Mouse (Mus musculus): Measurements from ENCODE around the gene Gm10639. TPM values are rescaled to one million over a fixed set of nuclear protein-coding genes. Genes with fewer than 3 reads are reported as not detected.
"Not testable (repeated sequence)": the region's sequence is repeated elsewhere in the genome, so short reads cannot be mapped to it uniquely, and the experiment has no call there.

The Gm10639 gene
- polyA plus RNA-seq, 1 experiment, result not detected

GRCm38 (mm10) chr9:78347004-78347403 lies 57.3 kb downstream of the Gm10639 start:
- no peak overlapping the region for H3K4me3 ChIP-seq (replicated peaks; ENCODE audit: insufficient read depth, low read depth, low read length)
- no peak for TF ChIP-seq POLR2A (IDR thresholded peaks at IDR 0.05; ENCODE audit: borderline replicate concordance, insufficient read depth, low read length)
- TF ChIP-seq CTCF (IDR thresholded peaks at IDR 0.05; ENCODE audit: borderline replicate concordance, insufficient read depth, low read depth, low read length), result no peak
- no peaks in the 10 kb centered on the region for H3K27me3 ChIP-seq (ENCODE audit: control insufficient read depth, insufficient read depth, low read length)
- H3K4me1 ChIP-seq (ENCODE audit: control insufficient read depth, insufficient read depth, low read length), result no peaks in the 10 kb centered on the region
- no peak for DNase-seq
- no peak overlapping the region for H3K27ac ChIP-seq (ENCODE audit: insufficient read depth, low read length)
- 65% methylated on average over 3 of the region's 3 CpGs for WGBS

GRCm38 (mm10) chr9:78348206-78349004 lies 58.7 kb downstream of the Gm10639 start:
- H3K4me3 ChIP-seq (replicated peaks; ENCODE audit: insufficient read depth, low read depth, low read length); H3K27ac ChIP-seq (ENCODE audit: insufficient read depth, low read length); DNase-seq; H3K27me3 ChIP-seq (ENCODE audit: control insufficient read depth, insufficient read depth, low read length); H3K4me1 ChIP-seq (ENCODE audit: control insufficient read depth, insufficient read depth, low read length): not testable (repeated sequence)
- WGBS, result 69% methylated on average over 6 of the region's 6 CpGs

GRCm38 (mm10) chr9:78349141-78349540 lies 59.4 kb downstream of the Gm10639 start:
- not testable (repeated sequence) for H3K4me3 ChIP-seq (replicated peaks; ENCODE audit: insufficient read depth, low read depth, low read length); H3K27me3 ChIP-seq (ENCODE audit: control insufficient read depth, insufficient read depth, low read length); DNase-seq; H3K4me1 ChIP-seq (ENCODE audit: control insufficient read depth, insufficient read depth, low read length); H3K27ac ChIP-seq (ENCODE audit: insufficient read depth, low read length)
- WGBS, result 57% methylated on average over 3 of the region's 3 CpGs

DNA sequence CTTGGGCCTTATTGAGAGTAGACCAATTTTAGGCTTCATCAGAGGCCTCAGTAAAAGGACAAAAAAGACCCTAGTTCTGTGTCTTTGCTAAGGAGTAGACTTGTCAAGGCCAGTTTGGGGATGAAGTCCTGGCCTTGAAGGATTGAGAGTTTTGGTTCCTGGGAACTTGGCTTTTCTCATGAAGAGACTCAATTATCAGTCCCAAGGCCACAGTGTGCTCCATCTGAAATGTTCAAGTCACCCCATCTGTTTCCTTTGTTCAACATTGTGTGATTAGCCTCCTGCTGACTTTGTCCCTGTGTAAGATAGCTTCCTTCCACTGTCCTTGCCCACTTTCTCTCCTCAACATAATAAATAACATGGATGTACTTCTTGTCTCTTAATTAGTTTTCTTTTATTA lies 60.3 kb downstream of the Gm10639 start:
- H3K4me1 ChIP-seq (ENCODE audit: control insufficient read depth, insufficient read depth, low read length); H3K27ac ChIP-seq (ENCODE audit: insufficient read depth, low read length); DNase-seq; H3K4me3 ChIP-seq (replicated peaks; ENCODE audit: insufficient read depth, low read depth, low read length); H3K27me3 ChIP-seq (ENCODE audit: control insufficient read depth, insufficient read depth, low read length): not testable (repeated sequence)

- no peak for TF ChIP-seq POLR2A (IDR thresholded peaks at IDR 0.05; ENCODE audit: borderline replicate concordance, insufficient read depth, low read length)
- TF ChIP-seq CTCF (IDR thresholded peaks at IDR 0.05; ENCODE audit: borderline replicate concordance, insufficient read depth, low read depth, low read length), result no peak
- H3K27me3 ChIP-seq (ENCODE audit: control insufficient read depth, insufficient read depth, low read length), result no peaks in the 10 kb centered on the region
- no peak overlapping the region for H3K4me3 ChIP-seq (replicated peaks; ENCODE audit: insufficient read depth, low read depth, low read length)
- H3K4me1 ChIP-seq (ENCODE audit: control insufficient read depth, insufficient read depth, low read length), result no peaks in the 10 kb centered on the region
- DNase-seq, result no peak
- no peak overlapping the region for H3K27ac ChIP-seq (ENCODE audit: insufficient read depth, low read length)
- 66% methylated on average over 6 of the region's 6 CpGs for WGBS
Measured at GRCm38 (mm10) chr9:78351504-78352220, 61.9 kb downstream of the Gm10639 start.

Other genes with a start within 250 kb of the Gm10639 start
- not detected in 2 replicates for gene Gcm1, start 238.0 kb upstream of the Gm10639 start, polyA plus RNA-seq (2012; rRNA removed)
- gene Fbxo9, start 180.9 kb upstream of the Gm10639 start, polyA plus RNA-seq (2012; rRNA removed), result 207 and 224 TPM in 2 replicates
- 15.1 and 16.9 TPM in 2 replicates for gene Ick, start 180.7 kb upstream of the Gm10639 start, polyA plus RNA-seq (2012; rRNA removed)
- 107 and 113 TPM in 2 replicates for gene Gsta4, start 107.1 kb upstream of the Gm10639 start, polyA plus RNA-seq (2012; rRNA removed)
- not detected in 2 replicates for gene Gsta1, start 59.3 kb upstream of the Gm10639 start, polyA plus RNA-seq (2012; rRNA removed)
- gene Gm3776, start 32.8 kb upstream of the Gm10639 start, polyA plus RNA-seq (2012; rRNA removed), result not detected in 2 replicates
- gene Omt2a, start 24.9 kb downstream of the Gm10639 start, polyA plus RNA-seq (2012; rRNA removed), result not detected in 2 replicates
- gene Omt2b, start 37.7 kb downstream of the Gm10639 start, polyA plus RNA-seq (2012; rRNA removed), result not detected in 2 replicates
- not detected in 2 replicates for gene Gsta2, start 65.9 kb downstream of the Gm10639 start, polyA plus RNA-seq (2012; rRNA removed)
- gene Dppa5a, start 78.3 kb downstream of the Gm10639 start, polyA plus RNA-seq (2012; rRNA removed), result 0.41 TPM in 2 replicates
- 0.23 and 0.24 TPM in 2 replicates for gene Ooep, start 88.8 kb downstream of the Gm10639 start, polyA plus RNA-seq (2012; rRNA removed)
- gene Ddx43, start 105.9 kb downstream of the Gm10639 start, polyA plus RNA-seq (2012; rRNA removed), result 0.05 and 0.08 TPM in 2 replicates
- 0.33 and 0.40 TPM in 2 replicates for gene Cgas, start 153.3 kb downstream of the Gm10639 start, polyA plus RNA-seq (2012; rRNA removed)
- gene Mto1, start 158.3 kb downstream of the Gm10639 start, polyA plus RNA-seq (2012; rRNA removed), result 31.6 TPM in 2 replicates
- gene Gm17324, start 158.9 kb downstream of the Gm10639 start, polyA plus RNA-seq (2012; rRNA removed), result 0.34 and 0.40 TPM in 2 replicates
- 2,299 and 2,427 TPM in 2 replicates for gene Eef1a1, start 199.2 kb downstream of the Gm10639 start, polyA plus RNA-seq (2012; rRNA removed)